Mouse (Mus musculus) lung, adult 2 months (tissue): ENCODE measurements around the gene Clk4.
A peak's percentile ranks its signal among the peaks of the same experiment; 100 is the strongest.

Experiments
- CTCF ChIP-seq: fragments of 200-500 bp; IDR thresholded peaks from 2 replicates; pipeline ENCODE4 v1.5.1; 2011; ENCODE audit warnings: mild to moderate bottlenecking, low read length, control low read depth; ENCODE audit not compliant: insufficient read depth
- POLR2A ChIP-seq: fragments of 200-500 bp; IDR thresholded peaks from 2 replicates; pipeline ENCODE4 v1.6.1; 2011; ENCODE audit warnings: low read depth, mild to moderate bottlenecking, control low read depth, low read length, borderline replicate concordance; ENCODE audit errors: extremely low read depth

DNA sequence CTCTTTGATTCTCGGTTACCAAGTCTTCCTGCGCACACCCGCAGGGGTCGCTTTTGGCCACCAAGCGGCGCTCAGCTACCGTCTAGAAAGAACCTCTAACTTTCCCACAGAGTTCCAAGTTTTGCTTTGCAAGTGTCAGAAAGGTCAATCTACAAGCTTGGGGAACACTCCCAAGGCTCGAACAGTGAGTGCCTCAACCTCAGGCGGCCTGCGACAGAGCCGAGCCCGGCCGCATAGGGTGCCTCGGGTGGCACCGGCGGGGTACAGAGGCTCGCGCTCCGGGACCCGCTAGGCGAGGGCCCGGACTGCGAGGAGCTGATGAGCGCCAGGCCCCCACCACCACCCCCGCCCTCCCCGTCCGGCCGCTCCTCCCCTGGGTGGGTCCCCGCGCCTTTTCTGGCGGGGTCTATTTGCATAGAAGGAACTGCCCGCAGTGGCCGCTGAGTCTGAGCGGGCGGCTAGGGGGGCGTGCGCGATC lies 28.1 kb downstream of the Clk4 start, which contains the start of gene Col23a1:
- TF ChIP-seq CTCF: peak; percentile 79
- no peak for TF ChIP-seq POLR2A
